Mouse (Mus musculus) limb, embryonic 12.5 days (tissue): ENCODE measurements around the gene Itga1. TPM values are rescaled to one million over a fixed set of nuclear protein-coding genes. Genes with fewer than 3 reads are reported as not detected.

ENCODE experiments used
- ATAC-seq: fragments of 200-750 bp; cut with Nextera tagmentation; 2 replicates; pipeline ENCODE4 v1.8.0; 2017; ENCODE audit warnings: low read depth, moderate TSS enrichment; ENCODE audit not compliant: insufficient number of reproducible peaks, insufficient read depth, low FRiP score, low TSS enrichment
- H3K27ac ChIP-seq: fragments of 300-500 bp; sonication (generic); 2 replicates; pipeline ENCODE4 v1.5.1; 2016; ENCODE audit warnings: mild to moderate bottlenecking, moderate library complexity
- H3K27me3 ChIP-seq: fragments of 300-500 bp; sonication (generic); 2 replicates; pipeline ENCODE4 v1.6.1; 2016; ENCODE audit warnings: mild to moderate bottlenecking, moderate library complexity
- H3K36me3 ChIP-seq: fragments of 300-500 bp; sonication (generic); 2 replicates; pipeline ENCODE4 v1.6.1; 2016; ENCODE audit warnings: mild to moderate bottlenecking, moderate library complexity
- H3K4me1 ChIP-seq: fragments of 300-500 bp; sonication (generic); replicated peaks from 2 replicates; pipeline ENCODE4 v1.6.1; 2016
- H3K4me2 ChIP-seq: fragments of 300-500 bp; sonication (generic); 2 replicates; pipeline ENCODE4 v1.6.1; 2016; ENCODE audit warnings: mild to moderate bottlenecking, moderate library complexity
- H3K4me3 ChIP-seq: fragments of 300-500 bp; sonication (generic); replicated peaks from 2 replicates; pipeline ENCODE4 v1.5.1; 2016; ENCODE audit warnings: mild to moderate bottlenecking
- H3K9ac ChIP-seq: fragments of 300-500 bp; sonication (generic); replicated peaks from 2 replicates; pipeline ENCODE4 v1.6.1; 2016; ENCODE audit warnings: mild to moderate bottlenecking, moderate library complexity
- H3K9me3 ChIP-seq: fragments of 300-500 bp; sonication (generic); 2 replicates; pipeline ENCODE4 v1.6.1; 2016; ENCODE audit warnings: mild to moderate bottlenecking, moderate library complexity
- WGBS: fragments of 180-500 bp; shearing (Covaris S2); methylation state at CpG from one replicate; pipeline ENCODE4 v1.1.7; 2016; 5-methylcytosine and 5-hydroxymethylcytosine counted together
- polyA plus RNA-seq: library from polyadenylated mRNA; unstranded; fragments of >200 nt; fragmentation: Nextera tagmentation; extraction: Ambion mirVana; gene quantifications from 2 replicates; pipeline ENCODE4 v1.2.1, GENCODE M21; 2016

Itga1 gene
- polyA plus RNA-seq, 1 experiment from 2014 or later, result 3.5 TPM

DNA sequence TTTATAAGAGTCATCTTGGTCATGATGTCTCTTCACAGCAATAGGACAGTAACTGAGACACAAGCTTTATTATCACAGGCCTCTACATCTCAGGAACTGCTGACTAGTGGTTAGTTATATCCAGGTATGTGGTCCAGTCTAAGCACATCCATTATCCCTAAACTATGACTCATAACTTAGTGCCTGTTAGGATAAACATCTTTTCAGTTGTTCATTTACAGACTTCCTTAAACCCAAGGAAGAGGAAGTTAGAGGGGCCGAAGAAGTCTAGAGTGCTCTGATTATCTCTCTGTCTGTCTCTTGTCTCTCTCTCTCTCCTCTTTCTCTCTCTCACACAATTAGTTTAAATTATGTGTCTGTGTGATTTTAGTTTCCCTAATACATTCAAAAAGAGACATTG lies 117.1 kb downstream of the Itga1 start:
- Histone ChIP-seq H3K9ac (no peak overlapping the region), H3K27ac (no peak overlapping the region), H3K27me3 (no peaks in the 10 kb centered on the region), H3K4me3 (no peak overlapping the region), H3K4me1 (peaks cover 3% of the 10 kb centered on the region; the same call in 1 of the 2 replicates), H3K9me3 (no peaks in the 10 kb centered on the region), H3K4me2 (no peak overlapping the region), H3K36me3 (no peaks in the 10 kb centered on the region)
- 88% methylated on average over 1 of the region's 1 CpGs for WGBS
- no peak for ATAC-seq

DNA sequence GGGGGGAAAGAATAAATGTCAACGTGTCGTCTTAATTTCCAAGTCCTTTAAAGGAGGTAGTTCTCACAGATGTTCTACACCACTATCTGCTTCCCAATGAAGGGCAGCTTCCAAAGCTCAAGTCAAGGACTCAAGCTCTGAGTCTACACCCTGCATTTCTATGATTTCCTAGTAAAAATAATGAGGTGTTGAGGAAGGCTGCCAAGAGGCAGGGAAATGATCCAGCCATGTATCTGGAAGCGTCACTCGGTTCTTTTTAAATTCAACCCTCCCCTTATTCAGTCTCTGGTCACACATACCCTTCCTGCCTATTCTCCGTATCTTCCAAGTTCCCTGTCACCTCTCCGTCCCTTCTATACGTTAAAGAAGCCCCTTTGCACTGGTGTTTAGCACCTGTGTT lies 118.6 kb downstream of the Itga1 start:
- Histone ChIP-seq H3K4me2 (no peak overlapping the region), H3K27ac (no peak overlapping the region), H3K9ac (no peak overlapping the region), H3K9me3 (no peaks in the 10 kb centered on the region), H3K4me1 (no peaks in the 10 kb centered on the region), H3K27me3 (no peaks in the 10 kb centered on the region), H3K4me3 (no peak overlapping the region), H3K36me3 (no peaks in the 10 kb centered on the region)
- ATAC-seq, result no peak
- WGBS, result 82% methylated on average over 7 of the region's 7 CpGs

DNA sequence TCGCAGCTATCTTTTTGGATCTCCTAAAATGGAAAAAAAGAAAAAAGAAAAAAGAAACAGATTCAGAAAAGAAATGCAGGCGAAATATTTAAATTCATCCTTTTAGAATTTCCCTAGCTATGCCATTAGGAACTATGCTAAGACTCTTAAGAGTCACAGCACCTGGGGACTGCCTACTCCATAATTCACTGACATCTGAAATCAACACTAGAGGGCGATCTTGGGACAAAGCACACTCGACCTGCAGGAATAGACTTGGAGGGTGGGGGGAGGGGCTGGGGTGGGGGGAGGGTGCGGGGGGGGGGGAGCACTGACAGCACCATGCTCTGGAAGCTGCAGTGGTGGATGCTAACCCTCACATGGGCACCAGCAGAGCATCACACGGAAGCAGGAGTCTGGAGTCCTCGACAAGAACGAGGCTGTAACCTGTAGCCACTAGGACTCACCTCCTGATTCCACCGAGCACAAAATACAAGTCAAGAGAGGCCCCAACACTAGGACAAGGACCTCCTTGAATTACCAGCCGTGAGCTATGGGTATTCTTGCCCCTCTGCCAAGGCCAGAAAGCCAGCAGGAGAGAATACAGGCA lies 120.8 kb downstream of the Itga1 start:
- ATAC-seq, result no peak
- 49% methylated on average over 10 of the region's 10 CpGs for WGBS

DNA sequence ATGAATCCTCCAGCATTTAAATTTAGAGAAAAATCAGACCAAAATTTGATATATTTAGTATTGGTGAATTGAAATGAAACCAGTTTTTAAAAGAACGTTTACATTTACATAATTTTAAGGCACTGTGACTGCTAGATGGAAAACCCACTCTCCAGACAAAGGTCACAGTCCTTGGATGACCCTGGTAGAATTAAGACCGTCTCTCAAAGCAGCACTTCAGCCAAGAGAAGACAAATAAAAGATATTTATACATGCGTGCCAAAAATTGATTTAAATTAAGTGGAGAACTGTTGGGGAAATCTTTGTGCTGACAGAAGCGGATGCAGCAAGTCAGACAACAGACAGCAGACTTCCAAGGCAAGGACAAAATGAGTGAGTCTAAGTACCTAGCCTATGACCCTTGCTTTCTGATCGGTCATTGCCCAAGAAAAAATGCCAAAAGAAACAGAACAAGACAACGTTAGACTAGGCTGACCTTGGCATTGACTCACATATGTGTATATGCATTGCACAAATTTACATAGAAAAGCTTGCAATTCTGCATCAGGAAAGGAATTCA lies 127.2 kb downstream of the Itga1 start:
- Histone ChIP-seq H3K9me3 (no peaks in the 10 kb centered on the region), H3K9ac (no peak overlapping the region), H3K4me1 (no peaks in the 10 kb centered on the region), H3K4me2 (no peak overlapping the region), H3K36me3 (no peaks in the 10 kb centered on the region), H3K4me3 (no peak overlapping the region), H3K27ac (no peak overlapping the region), H3K27me3 (no peaks in the 10 kb centered on the region)
- 88% methylated on average over 6 of the region's 6 CpGs for WGBS
- no peak for ATAC-seq

More for the DNA sequence above, 120.8 kb downstream of the Itga1 start:
- Histone ChIP-seq H3K9me3 (no peaks in the 10 kb centered on the region), H3K27ac (no peak overlapping the region), H3K4me1 (no peaks in the 10 kb centered on the region), H3K4me3 (no peak overlapping the region), H3K27me3 (no peaks in the 10 kb centered on the region), H3K4me2 (no peak overlapping the region), H3K36me3 (no peaks in the 10 kb centered on the region), H3K9ac (no peak overlapping the region)

DNA sequence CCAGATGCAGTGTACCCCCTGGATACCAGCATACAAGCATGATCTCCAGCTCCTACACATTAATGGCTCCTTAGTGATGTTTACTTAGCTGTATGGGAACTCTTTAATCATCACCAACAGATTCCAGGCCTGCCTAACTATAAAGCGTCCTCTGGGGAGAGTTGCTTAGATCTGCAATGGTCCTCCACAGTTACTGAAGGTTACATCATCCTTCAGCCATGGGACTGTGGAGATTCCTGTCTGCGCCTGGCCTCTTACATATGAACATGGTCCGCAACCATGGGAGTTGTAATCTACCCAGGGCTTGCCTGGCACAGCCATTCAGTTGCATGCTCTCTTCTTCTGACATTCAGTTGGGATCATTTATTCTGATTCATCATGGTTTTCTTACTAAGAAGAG lies 129.9 kb downstream of the Itga1 start:
- Histone ChIP-seq H3K4me3 (no peak overlapping the region), H3K9me3 (no peaks in the 10 kb centered on the region), H3K27ac (no peak overlapping the region), H3K4me1 (no peaks in the 10 kb centered on the region), H3K27me3 (no peaks in the 10 kb centered on the region), H3K36me3 (no peaks in the 10 kb centered on the region), H3K4me2 (no peak overlapping the region), H3K9ac (no peak overlapping the region)
- 90% methylated on average over 3 of the region's 3 CpGs for WGBS
- ATAC-seq, result no peak

DNA sequence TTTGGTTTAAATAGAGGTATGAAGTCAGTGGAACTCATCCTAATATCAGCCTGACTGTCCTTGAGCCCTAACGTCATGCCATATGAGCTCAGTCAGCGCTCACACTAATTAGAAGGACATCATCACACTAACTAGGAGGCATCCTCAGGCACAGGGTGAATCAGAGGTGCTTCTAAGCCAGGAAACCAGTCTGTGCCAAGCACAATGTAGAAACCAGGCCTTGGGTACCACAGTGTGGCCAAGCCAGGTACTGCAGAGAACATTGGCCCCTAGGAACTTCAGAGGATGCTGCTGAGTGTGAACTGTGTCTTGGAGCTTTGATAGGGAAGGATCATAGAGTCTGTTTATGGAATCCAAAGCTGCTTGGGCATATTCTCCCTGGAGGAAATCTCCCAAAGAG lies 137.5 kb downstream of the Itga1 start:
- 45% methylated on average over 2 of the region's 2 CpGs for WGBS
- ATAC-seq, result peak; percentile 56
- no peaks in the 10 kb centered on the region for H3K9me3 ChIP-seq
- H3K36me3 ChIP-seq, result no peaks in the 10 kb centered on the region
- no peak overlapping the region for H3K4me3 ChIP-seq
- no peak overlapping the region for H3K9ac ChIP-seq
- H3K4me1 ChIP-seq, result no peaks in the 10 kb centered on the region
- H3K4me2 ChIP-seq, result no peak overlapping the region
- H3K27ac ChIP-seq, result no peak overlapping the region
- no peaks in the 10 kb centered on the region for H3K27me3 ChIP-seq

DNA sequence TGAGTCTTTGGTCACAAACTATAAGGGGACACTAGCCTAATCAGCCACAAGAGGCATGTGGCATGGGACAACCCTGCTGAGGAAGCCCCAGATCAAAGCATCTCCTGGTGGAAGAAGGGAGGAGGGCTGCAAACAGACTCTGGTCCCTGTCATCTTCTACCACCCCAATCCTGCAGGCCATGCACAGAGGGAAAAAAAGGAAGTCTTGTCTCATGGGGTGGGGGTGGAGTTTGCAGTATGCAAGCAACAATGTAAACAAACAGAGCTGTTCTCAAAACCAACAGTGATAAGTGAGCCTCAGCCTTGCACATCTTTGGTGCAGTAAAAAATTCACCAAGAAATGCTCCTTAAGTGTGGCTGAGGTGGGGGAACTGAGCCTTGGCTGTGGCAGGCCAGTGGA lies 147.2 kb downstream of the Itga1 start:
- Histone ChIP-seq H3K27me3 (no peaks in the 10 kb centered on the region), H3K4me1 (no peaks in the 10 kb centered on the region), H3K9me3 (no peaks in the 10 kb centered on the region), H3K4me3 (no peak overlapping the region), H3K36me3 (no peaks in the 10 kb centered on the region), H3K9ac (no peak overlapping the region), H3K27ac (no peak overlapping the region), H3K4me2 (no peak overlapping the region)
- ATAC-seq, result no peak

DNA sequence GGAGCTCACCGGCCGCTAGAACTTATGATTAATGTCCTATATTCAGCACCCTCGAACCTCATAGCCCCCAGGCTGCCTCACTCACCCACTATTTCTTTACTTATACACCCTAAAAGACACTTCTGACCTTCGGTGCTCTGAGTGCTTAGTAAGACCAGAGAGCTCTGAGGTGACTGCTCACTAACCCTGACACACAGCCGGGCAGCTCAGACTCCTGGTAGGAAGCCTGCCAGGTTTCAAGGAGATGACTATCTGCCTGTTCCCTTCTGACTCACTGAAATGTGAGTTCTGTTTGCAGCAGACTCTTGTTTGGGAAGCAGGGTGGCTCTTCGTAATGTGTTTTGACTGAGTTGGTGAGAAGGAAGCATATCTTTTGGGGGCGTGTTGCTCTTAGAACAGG lies 168.2 kb downstream of the Itga1 start:
- Histone ChIP-seq H3K27me3 (peaks cover 30% of the 10 kb centered on the region), H3K9ac (no peak overlapping the region), H3K27ac (no peak overlapping the region), H3K4me2 (no peak overlapping the region), H3K9me3 (no peaks in the 10 kb centered on the region), H3K4me1 (peaks cover 10% of the 10 kb centered on the region; the same call in 1 of the 2 replicates), H3K4me3 (no peak overlapping the region), H3K36me3 (no peaks in the 10 kb centered on the region)
- WGBS, result 82% methylated on average over 7 of the region's 7 CpGs
- no peak for ATAC-seq

DNA sequence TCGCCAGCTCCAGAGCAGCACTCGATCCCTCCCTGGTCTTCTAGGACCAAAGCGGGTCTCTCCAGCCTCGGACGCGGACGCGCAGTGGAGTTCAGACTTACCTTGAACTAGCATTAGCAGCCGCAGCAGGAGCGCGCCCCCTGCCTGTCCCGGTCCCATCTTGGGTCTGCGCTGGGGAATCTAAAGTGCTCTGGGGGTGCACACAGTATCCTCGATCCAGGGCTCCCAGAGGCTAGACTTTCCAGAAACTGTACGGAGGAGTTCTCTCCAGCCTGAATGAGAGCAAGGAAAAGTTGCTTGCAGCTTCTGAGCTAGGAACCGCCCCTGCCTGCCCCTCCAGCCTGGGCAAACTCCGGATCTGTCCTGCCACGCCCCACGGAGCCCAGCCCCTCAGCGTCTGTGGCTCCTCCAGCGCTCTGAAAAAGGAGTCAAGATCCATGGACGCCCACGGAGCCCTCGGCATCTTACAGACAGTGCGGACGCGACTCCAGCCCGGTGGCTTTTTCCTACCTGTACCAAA lies 169.9 kb downstream of the Itga1 start, which contains the start of gene Itga2:
TSS of gene Itga2 (minus strand) at position 326 of the 520 bp plus-strand sequence.
- Histone ChIP-seq H3K27ac (no peak within 1 kb of the TSS), H3K4me2 (peak within 1 kb of the TSS; percentile 77), H3K27me3 (peaks cover 30% of the 10 kb centered on the region), H3K4me3 (peak within 1 kb of the TSS; percentile 45), H3K9ac (peak within 1 kb of the TSS; percentile 50), H3K9me3 (no peaks in the 10 kb centered on the region), H3K4me1 (peaks cover 10% of the 10 kb centered on the region; the same call in 1 of the 2 replicates), H3K36me3 (no peaks in the 10 kb centered on the region)
- ATAC-seq, result peak; percentile 79
- 2% methylated on average over 28 of the region's 28 CpGs for WGBS

DNA sequence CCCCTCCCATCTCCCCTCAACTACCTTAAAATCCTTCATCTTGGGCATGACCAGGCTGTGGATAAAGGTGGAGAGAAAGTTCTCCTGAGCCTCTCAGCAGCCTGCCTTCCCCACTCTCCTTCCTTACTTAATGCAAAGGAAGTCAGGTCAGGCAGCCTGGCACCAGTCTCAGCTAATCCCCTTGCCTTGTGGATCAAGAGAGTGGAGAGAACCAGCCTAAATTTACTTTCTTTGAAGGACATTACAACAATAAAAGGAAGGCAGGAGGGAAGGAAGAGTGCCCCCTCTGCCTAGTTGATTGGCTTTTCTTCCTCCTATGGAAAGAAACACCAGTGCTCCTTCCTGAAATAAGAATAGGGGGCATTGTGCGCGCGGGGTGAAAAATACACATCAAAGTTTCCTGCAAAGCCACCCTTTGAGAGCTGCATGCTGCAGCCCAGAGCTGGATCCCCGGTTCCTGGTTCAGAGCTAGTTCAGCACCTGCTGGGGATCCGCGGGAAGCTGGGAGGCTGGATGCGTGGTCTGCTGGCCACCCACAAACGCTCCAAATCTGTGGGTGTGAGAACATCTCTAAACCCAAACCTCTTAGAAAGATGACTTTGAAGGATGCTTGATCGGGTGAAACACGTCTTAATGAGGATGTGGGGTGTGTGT lies 170.6 kb downstream of the Itga1 start:
- ATAC-seq, result 0 out of 2 replicates have a peak, but pooled peaks have one; percentile 53
- Histone ChIP-seq H3K4me3 (peak overlapping the region; percentile 45), H3K4me2 (peak overlapping the region; percentile 77), H3K36me3 (no peaks in the 10 kb centered on the region), H3K27ac (no peak overlapping the region), H3K9me3 (no peaks in the 10 kb centered on the region), H3K27me3 (peaks cover 30% of the 10 kb centered on the region), H3K9ac (peak overlapping the region; percentile 50; the same call in 1 of the 2 replicates), H3K4me1 (peaks cover 10% of the 10 kb centered on the region; the same call in 1 of the 2 replicates)
- 3% methylated on average over 10 of the region's 10 CpGs for WGBS

DNA sequence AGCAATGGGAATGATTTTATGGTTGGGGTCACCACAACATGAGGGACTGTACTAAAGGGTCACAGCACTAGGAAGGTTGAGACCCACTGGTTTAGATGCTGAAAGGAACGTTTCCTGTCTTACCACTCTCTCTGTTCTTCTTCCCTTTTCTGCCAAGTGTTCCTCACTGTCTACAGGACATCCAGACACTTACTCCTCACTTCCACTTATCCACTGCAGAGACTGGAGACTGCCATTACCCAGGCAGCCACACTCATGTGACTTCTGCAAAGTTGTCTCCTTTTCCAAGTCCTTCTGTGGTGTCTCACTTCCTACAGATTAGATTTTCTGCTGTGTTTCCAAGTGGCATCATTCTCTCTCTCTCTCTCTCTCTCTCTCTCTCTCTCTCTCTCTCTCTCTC lies 177.0 kb downstream of the Itga1 start:
- H3K9me3 ChIP-seq, result no peaks in the 10 kb centered on the region
- H3K4me2 ChIP-seq, result no peak overlapping the region
- H3K4me3 ChIP-seq, result no peak overlapping the region
- H3K9ac ChIP-seq, result no peak overlapping the region
- H3K27me3 ChIP-seq, result no peaks in the 10 kb centered on the region
- ATAC-seq, result no peak
- H3K4me1 ChIP-seq, result no peaks in the 10 kb centered on the region
- H3K36me3 ChIP-seq, result no peaks in the 10 kb centered on the region
- 63% methylated on average over 1 of the region's 1 CpGs for WGBS
- no peak overlapping the region for H3K27ac ChIP-seq
